Mouse (Mus musculus): ENCODE measurements around the gene Fxyd3.

Fxyd3 gene

DNA sequence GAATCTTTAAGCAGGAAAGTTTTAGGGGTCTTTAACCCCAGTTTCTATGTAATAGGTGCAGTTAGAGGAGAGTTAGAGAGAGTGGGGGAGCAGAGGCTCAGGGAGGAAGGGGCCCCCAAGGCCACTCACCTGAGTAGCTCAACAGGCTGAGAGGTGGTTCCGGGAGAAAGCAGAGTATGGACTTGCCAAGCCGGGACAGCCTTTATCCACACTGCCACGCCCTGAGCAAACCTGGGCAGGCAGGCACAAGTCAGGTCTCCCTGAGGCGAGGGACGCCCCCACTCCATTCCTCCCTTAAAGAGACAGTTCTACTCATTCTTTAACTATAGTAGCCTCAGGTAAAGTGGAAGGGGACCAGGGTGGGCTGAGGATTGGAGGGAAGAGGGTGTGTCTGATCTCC is at the start of gene Fxyd3:
TSS of gene Fxyd3 (minus strand) at position 213 of the 400 bp plus-strand sequence.
- no peak for DNase-seq

- no peak for DNase-seq
These were observed 48.6 kb upstream of the Fxyd3 start for GRCm38 (mm10) chr7:31125116-31125515.

GRCm38 (mm10) chr7:31124381-31124780 is 47.9 kb upstream of the Fxyd3 start:
- DNase-seq: no peak

GRCm38 (mm10) chr7:31123697-31124096 is 47.2 kb upstream of the Fxyd3 start:
- DNase-seq: no peak

GRCm38 (mm10) chr7:31122641-31123631 is 46.4 kb upstream of the Fxyd3 start:
- DNase-seq: no peak

GRCm38 (mm10) chr7:31119556-31119955 is 43.1 kb upstream of the Fxyd3 start:
- DNase-seq: no peak

- no peak for DNase-seq
These were observed 42.0 kb upstream of the Fxyd3 start for GRCm38 (mm10) chr7:31118486-31118885.

GRCm38 (mm10) chr7:31117465-31117864 is 41.0 kb upstream of the Fxyd3 start:
- no peak for DNase-seq

GRCm38 (mm10) chr7:31116721-31117145 is 40.2 kb upstream of the Fxyd3 start:
- no peak for DNase-seq

- no peak for DNase-seq
These were observed 39.1 kb upstream of the Fxyd3 start for GRCm38 (mm10) chr7:31115587-31116043.

- DNase-seq: no peak
These were observed 38.7 kb upstream of the Fxyd3 start, which contains the start of gene Hpn for GRCm38 (mm10) chr7:31115182-31115581. Hpn (minus strand) TSS chr7:31115290.

- no peak for DNase-seq
These were observed 38.1 kb upstream of the Fxyd3 start for GRCm38 (mm10) chr7:31114646-31115045.

- DNase-seq: no peak
These were observed 37.3 kb upstream of the Fxyd3 start for GRCm38 (mm10) chr7:31113800-31114199.

DNA sequence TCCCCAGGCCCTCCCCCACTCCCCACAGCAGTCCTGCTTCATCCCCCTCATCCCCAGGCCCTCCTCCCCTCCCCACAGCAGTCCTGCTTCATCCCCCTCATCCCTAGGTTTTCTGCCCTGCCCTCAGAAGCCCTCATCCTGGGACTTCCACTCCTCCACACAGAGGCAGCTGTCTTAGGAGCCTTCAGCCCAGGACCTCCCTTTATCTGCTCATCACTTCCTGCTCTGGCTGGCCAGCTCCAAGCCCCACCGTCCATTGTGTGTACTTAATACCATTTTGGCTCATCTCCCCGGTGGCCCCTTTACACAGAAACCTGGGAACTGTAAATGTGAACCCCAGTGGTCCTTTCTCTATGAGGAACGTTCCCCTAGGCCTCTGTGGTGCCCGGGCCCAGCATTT is 35.5 kb upstream of the Fxyd3 start:
- no peak for DNase-seq

DNA sequence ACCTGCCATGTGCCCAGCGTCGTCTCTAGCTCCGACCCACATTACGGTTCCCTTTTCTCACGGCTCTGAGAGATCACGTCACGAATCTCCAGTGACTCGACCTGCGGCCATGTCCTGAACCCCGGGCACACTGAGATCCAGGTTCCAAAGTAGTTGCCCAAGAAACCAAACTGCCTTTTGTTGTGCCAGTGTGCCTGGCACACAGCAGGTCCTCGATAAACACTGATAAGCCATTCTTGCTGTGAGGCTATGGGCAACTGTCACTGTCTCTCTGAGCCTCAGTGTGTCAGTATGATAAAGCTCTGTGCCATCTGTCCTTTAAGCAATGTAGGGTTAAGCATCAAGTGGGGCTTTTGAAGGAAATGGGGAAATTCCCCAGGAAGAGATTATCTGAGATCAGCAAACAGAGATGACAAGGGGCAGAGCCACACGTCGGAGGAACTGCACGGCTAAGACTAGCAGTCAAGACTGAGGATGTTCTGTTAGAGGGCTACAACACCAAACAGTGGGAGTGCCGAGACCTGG is 34.4 kb upstream of the Fxyd3 start:
- no peak for DNase-seq

GRCm38 (mm10) chr7:31109796-31110195 is 33.3 kb upstream of the Fxyd3 start:
- no peak for DNase-seq

GRCm38 (mm10) chr7:31109091-31109490 is 32.6 kb upstream of the Fxyd3 start:
- DNase-seq: no peak

GRCm38 (mm10) chr7:31107781-31108180 is 31.3 kb upstream of the Fxyd3 start:
- no peak for DNase-seq

- DNase-seq: no peak
These were observed 29.7 kb upstream of the Fxyd3 start for GRCm38 (mm10) chr7:31106166-31106565.

- peak; percentile 52 for DNase-seq
These were observed 28.7 kb upstream of the Fxyd3 start for GRCm38 (mm10) chr7:31105061-31105768.

DNA sequence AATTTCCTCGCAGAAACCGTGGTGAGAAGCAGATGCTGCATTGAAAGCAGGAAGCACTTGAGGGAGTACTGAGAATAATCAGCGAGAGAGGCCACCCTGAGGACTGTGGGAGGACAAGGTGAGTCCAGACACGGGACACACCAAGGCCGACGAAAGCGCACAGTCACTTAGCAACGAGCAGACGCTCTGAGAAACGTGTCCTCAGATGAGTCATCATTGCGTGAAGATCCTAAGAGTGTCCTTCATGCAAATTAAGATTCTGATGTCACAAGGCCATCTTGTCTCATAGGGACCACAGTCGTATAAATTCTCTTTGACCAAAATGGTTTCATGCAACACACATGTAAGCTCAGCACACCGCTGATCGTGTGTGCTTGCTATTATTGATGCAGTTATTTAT is 24.3 kb upstream of the Fxyd3 start:
- no peak for DNase-seq

DNA sequence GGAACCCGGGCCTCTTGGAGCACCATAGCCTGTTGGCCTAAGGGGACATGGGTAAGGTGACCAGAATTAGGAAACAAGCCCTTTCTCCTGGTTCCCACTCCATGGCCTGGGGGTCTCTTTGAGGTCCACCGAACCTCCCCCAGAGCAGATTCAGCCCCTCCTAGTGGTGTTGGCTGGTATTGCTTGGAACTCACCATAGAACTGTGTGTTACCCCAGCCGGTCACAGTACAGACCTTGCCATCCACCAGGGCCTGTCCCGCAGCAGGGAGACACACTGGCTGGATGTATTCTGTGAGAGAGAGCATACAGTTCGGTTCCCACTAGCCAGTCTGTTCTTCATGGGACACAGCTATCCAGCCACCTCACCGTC is 23.1 kb upstream of the Fxyd3 start:
- DNase-seq: no peak

Measured in right cerebral cortex, postnatal 4 days (tissue).